Mouse (Mus musculus) embryo, embryonic 11 days (tissue): ENCODE data around the gene Gm4767.
"Not testable (repeated sequence)": the region's sequence is repeated elsewhere in the genome, so short reads cannot be mapped to it uniquely, and the experiment has no call there.

ENCODE experiments used
- DNase-seq: peaks from one replicate; pipeline ENCODE4 v3.0.0-alpha.2; 2015

Gene Gm4767

DNA sequence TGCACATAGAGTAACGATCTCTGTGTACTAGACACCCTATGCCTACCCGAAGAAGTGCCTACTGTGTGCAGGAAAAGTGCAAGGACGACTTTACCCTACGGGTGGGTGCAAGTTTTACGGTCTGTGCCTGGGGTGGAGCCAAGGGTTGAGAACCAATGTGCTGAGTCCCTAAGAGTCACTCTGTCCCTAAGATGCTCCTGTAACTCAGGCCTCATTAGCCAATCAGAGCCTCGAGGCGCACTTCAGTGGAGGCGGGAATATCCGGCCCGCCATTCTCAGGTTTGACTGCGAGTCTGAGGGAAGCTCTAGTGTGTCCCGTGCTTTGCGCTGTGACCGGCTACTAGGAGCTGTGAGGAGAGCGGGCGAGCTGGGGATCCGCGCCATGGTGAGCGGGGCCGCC lies at the start of gene Gm4767:
Gene Gm4767 (plus strand): TSS at position 288 of the 400 bp plus-strand sequence.
- DNase-seq, result not testable (repeated sequence)

DNA sequence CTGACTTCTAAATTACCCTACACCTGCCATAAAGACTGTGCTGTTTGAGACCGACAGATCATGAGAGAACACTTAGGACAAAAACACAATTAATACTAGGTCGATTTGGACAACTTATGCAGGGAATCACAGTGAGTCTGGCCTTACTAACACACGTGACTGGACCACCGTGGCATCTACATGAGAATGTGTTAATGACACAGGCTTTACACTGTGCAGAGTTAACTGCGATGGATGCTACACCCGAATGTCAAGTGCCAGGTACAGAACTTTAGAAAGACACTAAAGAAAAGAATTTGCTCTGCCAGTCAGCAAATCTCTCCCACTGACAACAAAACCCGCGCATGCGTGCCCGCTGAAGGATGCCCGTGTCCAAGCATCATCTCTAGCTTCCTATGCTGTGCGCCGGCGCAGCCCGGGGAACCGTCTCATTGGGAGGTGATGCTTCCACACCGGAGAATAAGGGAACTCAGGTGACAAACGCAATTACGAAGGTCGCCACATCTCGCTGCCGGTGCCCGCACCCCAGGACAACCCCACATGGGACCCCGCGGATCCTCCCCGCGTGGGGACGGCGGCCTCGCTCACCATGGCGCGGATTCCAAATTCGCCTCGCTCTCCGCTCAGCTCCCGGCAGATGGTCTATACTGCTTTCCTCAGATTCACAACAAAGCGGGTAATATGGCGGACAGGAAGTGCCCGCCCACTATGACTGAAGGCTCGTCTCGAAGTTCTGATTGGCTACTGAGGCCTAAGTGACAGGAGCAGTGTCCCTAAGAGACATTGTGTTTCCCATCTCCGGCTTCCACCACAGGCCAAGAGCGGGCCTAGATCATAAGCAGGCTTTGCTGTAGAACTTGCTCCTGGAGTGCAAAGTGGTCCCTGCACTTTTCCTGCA lies 41.2 kb upstream of the Gm4767 start, which contains the start of gene Gm3055:
Gene Gm3055 (minus strand): TSS at position 656 of the 898 bp plus-strand sequence.
- DNase-seq, result not testable (repeated sequence)

DNA sequence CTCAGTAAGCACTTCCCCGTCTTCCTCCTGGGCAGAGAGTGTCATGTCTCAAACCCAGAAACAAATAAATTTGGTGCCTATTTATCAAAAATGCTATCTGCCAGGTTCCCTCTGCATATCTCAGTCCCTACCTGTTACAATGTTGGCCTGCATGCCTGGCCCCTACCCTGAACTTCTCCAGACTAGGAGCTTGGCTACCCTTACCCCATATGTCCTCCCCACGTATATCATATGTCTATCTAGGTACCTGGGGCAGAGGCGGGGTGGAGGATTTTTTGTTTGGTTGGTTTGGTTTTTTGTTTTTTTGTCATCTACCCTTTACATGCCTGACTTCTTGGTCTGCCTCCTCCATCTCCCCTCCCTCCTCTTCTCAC lies 40.6 kb upstream of the Gm4767 start:
- DNase-seq, result not testable (repeated sequence)

DNA sequence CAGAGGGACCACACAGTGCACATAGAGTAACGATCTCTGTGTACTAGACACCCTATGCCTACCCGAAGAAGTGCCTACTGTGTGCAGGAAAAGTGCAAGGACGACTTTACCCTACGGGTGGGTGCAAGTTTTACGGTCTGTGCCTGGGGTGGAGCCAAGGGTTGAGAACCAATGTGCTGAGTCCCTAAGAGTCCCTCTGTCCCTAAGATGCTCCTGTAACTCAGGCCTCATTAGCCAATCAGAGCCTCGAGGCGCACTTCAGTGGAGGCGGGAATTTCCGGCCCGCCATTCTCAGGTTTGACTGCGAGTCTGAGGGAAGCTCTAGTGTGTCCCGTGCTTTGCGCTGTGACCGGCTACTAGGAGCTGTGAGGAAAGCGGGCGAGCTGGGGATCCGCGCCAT lies 34.2 kb downstream of the Gm4767 start:
- not testable (repeated sequence) for DNase-seq

DNA sequence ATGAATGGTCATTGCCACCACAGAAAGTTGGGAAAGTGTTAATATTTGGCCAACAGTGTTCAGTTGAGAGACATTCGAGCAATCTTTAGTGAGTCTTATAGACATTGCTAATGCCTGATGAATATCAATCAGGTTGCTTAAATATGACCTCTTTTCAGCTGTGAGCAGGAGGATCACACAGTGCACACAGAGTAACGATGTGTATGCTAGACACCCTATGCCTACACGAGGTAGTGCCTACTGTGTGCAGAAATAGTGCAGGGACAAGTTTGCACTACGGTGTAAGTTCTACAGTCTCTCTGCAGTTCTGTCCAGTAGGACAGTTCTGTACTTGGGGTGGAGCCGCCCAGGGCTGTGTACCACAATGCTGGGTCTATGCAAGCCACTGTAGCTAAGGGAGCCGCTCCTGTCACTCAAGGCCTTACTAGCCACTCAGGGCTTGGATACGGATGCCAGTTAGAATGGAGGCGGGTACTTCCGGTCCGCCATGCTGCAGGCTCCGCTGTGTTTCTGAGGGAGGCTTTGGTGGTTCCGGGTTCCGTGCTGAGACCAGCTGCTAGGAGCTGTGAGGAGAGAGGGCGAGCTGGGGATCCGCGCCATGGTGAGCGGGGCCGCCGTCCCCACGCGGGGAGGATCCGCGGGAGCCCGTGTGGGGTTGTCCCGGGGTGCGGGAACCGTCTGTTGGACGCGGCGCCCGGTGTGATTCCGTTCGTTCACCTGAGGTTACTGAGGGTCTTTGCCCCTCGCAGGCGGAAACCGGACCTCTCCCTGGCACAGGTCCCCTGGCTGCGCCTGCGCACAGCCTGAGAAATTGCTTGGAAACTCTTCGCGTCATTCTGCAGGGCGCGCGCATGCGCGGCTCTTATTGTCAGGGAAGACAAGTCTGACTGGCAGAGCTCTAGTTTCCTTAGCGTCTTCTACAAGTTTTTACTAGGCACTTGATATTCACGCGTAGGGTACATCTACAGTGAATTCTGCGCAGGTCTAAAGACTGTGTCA lies 51.7 kb downstream of the Gm4767 start, which contains the start of gene Gm32687:
Gene Gm32687 (plus strand): TSS at position 526 of the 999 bp plus-strand sequence.
- not testable (repeated sequence) for DNase-seq
